Mouse (Mus musculus) midbrain, embryonic 16.5 days (tissue): ENCODE results near the gene Pde4dip. TPM values are rescaled to one million over a fixed set of nuclear protein-coding genes. Genes with fewer than 3 reads are reported as not detected.
A peak's percentile ranks its signal among the peaks of the same experiment; 100 is the strongest.

Source experiments
- ATAC-seq: fragments of 200-750 bp; cut with Nextera tagmentation; 2 replicates; pipeline ENCODE4 v1.8.0; 2017; ENCODE audit warnings: moderate TSS enrichment
- H3K27ac ChIP-seq: fragments of 300-500 bp; sonication (generic); 2 replicates; pipeline ENCODE4 v1.5.1; 2014; ENCODE audit warnings: mild to moderate bottlenecking, low read length, mixed read lengths
- H3K27me3 ChIP-seq: fragments of 300-500 bp; sonication (generic); 2 replicates; pipeline ENCODE4 v1.6.1; 2014; ENCODE audit warnings: low read depth, low read length, mixed read lengths; ENCODE audit not compliant: control insufficient read depth, insufficient read depth
- H3K36me3 ChIP-seq: fragments of 300-500 bp; sonication (generic); 2 replicates; pipeline ENCODE4 v1.6.1; 2014; ENCODE audit warnings: mild to moderate bottlenecking, low read length, moderate library complexity, mixed read lengths; ENCODE audit not compliant: control insufficient read depth, insufficient read depth
- H3K4me1 ChIP-seq: fragments of 300-500 bp; sonication (generic); 2 replicates; pipeline ENCODE4 v1.6.1; 2014; ENCODE audit warnings: mild to moderate bottlenecking, low read length, mixed read lengths; ENCODE audit not compliant: control insufficient read depth, insufficient read depth
- H3K4me2 ChIP-seq: fragments of 300-500 bp; sonication (generic); 2 replicates; pipeline ENCODE4 v1.6.1; 2014; ENCODE audit warnings: mild to moderate bottlenecking, low read length, mixed read lengths
- H3K4me3 ChIP-seq: fragments of 300-500 bp; sonication (generic); 2 replicates; pipeline ENCODE4 v1.5.1; 2014; ENCODE audit warnings: low read depth, mild to moderate bottlenecking, low read length, moderate library complexity, mixed read lengths
- H3K9ac ChIP-seq: fragments of 300-500 bp; sonication (generic); 2 replicates; pipeline ENCODE4 v1.6.1; 2014; ENCODE audit warnings: low read depth, low read length, mixed read lengths
- H3K9me3 ChIP-seq: fragments of 300-500 bp; sonication (generic); replicated peaks from 2 replicates; pipeline ENCODE4 v1.6.1; 2014; ENCODE audit warnings: mild to moderate bottlenecking, low read length, mixed read lengths; ENCODE audit not compliant: control insufficient read depth, poor library complexity, severe bottlenecking
- WGBS: fragments of 180-500 bp; shearing (Covaris S2); extraction: QIAGEN DNeasy Blood & Tissue Kit; methylation state at CpG from one replicate; pipeline ENCODE4 v1.1.7; 2014; 5-methylcytosine and 5-hydroxymethylcytosine counted together
- polyA plus RNA-seq: library from polyadenylated mRNA; unstranded; fragments of >200 nt; fragmentation: Nextera tagmentation; extraction: Ambion mirVana; gene quantifications from 2 replicates; pipeline ENCODE4 v1.2.1, GENCODE M21; 2015

The Pde4dip gene
- polyA plus RNA-seq, 1 experiment from 2014 or later, result 67.5 TPM

- H3K27me3 ChIP-seq, result no peaks in the 10 kb centered on the region
- no peak overlapping the region for H3K4me3 ChIP-seq
- 58% methylated on average over 12 of the region's 12 CpGs for WGBS
- H3K27ac ChIP-seq, result no peak overlapping the region
- no peaks in the 10 kb centered on the region for H3K9me3 ChIP-seq
- H3K9ac ChIP-seq, result no peak overlapping the region
- peaks cover 40% of the 10 kb centered on the region for H3K36me3 ChIP-seq
- no peaks in the 10 kb centered on the region for H3K4me1 ChIP-seq
- H3K4me2 ChIP-seq, result no peak overlapping the region
- ATAC-seq, result no peak
These were observed 197.0 kb downstream of the Pde4dip start for GRCm38 (mm10) chr3:97691443-97692017.

GRCm38 (mm10) chr3:97690590-97690989 lies 197.9 kb downstream of the Pde4dip start:
- 69% methylated on average over 7 of the region's 7 CpGs for WGBS
- no peak overlapping the region for H3K9ac ChIP-seq
- peaks cover 37% of the 10 kb centered on the region for H3K36me3 ChIP-seq
- no peak overlapping the region for H3K4me3 ChIP-seq
- no peak overlapping the region for H3K4me2 ChIP-seq
- H3K27ac ChIP-seq, result no peak overlapping the region
- H3K27me3 ChIP-seq, result no peaks in the 10 kb centered on the region
- no peak for ATAC-seq
- no peaks in the 10 kb centered on the region for H3K9me3 ChIP-seq
- H3K4me1 ChIP-seq, result no peaks in the 10 kb centered on the region

DNA sequence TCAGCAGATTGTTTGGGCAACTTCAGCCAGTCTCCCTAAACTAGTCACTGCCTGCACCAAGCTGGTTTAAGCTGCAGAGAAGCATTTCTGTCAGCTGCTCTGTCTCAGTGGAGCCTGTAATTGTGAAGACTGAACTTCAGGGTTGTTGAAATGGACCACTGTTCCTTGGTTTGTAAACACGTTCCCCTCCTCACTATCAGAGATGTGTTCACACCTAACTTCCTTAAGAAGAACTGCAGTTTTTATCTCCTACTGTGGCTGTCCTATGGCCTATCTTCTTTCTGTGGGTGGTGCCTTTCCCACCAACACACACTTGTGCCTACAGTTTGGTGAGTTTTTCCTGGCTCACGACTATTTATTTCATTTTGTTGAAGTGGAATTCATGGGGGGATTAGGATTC lies 199.2 kb downstream of the Pde4dip start:
- H3K9me3 ChIP-seq, result no peaks in the 10 kb centered on the region
- no peak overlapping the region for H3K27ac ChIP-seq
- WGBS, result 90% methylated on average over 2 of the region's 2 CpGs
- no peaks in the 10 kb centered on the region; the same call in 1 of the 2 replicates for H3K27me3 ChIP-seq
- H3K9ac ChIP-seq, result no peak overlapping the region
- no peak overlapping the region for H3K4me3 ChIP-seq
- no peak for ATAC-seq
- peaks cover 26% of the 10 kb centered on the region for H3K36me3 ChIP-seq
- no peak overlapping the region for H3K4me2 ChIP-seq
- H3K4me1 ChIP-seq, result no peaks in the 10 kb centered on the region

DNA sequence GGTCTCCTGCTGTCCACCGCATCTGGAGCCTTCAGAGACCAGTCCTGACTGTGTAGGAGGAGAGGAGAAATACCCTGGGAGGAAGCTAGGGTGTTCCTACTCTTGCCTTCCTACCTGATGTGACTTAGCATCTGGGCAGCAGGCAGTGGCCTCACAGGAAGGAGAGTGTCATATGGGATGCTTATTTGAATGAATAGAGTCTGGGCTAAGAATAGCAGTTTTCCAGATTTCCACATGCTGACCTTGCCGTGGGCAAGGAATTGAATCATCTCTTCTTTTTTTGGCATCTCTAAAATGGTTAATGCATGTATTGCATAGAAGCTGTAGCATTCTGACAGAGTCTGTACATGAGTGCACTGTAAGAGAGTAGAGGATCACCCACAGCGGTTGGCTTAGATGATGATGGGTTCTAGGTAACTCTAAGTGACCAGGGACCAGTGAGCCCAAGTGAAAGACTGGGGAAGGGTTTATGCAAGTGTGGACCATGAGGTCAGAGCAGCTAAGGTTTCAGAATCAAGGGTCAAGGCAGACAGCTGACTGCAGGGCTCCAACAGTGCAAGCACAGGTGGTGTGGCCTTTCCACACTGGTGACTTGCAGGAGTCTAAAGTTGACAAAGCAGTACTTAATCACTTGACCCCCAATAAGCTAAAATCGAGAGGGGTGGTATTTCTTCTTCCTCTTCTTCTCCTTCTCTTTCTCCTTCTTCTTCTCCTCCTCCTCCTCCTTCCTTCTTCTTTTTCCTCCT lies 202.0 kb downstream of the Pde4dip start:
- H3K4me2 ChIP-seq, result no peak overlapping the region
- peaks cover 6% of the 10 kb centered on the region for H3K4me1 ChIP-seq
- ATAC-seq, result no peak
- H3K9ac ChIP-seq, result no peak overlapping the region
- peaks cover 10% of the 10 kb centered on the region for H3K36me3 ChIP-seq
- peaks cover 4% of the 10 kb centered on the region for H3K27me3 ChIP-seq
- 93% methylated on average over 4 of the region's 4 CpGs for WGBS
- H3K9me3 ChIP-seq, result no peaks in the 10 kb centered on the region
- no peak overlapping the region for H3K4me3 ChIP-seq
- no peak overlapping the region for H3K27ac ChIP-seq

DNA sequence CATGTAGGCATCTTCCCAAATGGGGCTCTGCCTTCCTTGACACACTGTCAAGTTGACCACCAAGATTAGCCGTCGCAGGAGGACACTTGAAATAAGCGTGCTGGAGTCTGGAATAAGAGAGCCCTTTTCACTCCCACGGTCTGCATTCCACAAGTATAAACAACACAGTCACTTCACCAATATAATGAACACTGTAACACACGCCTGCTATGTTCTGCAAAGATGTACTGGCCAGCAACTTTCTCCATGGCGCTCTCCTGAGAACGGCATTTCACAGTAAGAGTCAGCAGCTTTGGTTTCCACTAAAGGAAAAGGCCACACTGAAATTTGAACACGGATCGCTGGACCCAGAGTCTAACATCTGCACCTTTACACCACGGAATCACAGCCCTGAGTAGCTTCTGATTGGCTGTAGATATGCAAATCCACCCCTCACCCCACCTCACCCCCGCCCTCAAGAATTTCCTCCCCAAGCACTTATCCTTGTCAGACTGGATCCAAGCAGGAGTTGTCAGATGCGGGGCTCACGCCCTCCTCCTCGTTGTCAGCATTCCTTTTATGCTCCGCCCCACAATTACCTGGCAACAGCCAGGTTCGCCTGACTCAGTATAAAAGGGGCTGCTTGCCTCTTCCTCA lies 204.8 kb downstream of the Pde4dip start:
- 8% methylated on average over 16 of the region's 16 CpGs for WGBS

GRCm38 (mm10) chr3:97682576-97682975 lies 205.9 kb downstream of the Pde4dip start:
- Histone ChIP-seq H3K27me3 (peaks cover 4% of the 10 kb centered on the region), H3K4me2 (peak overlapping the region; percentile 79), H3K9me3 (no peaks in the 10 kb centered on the region), H3K4me1 (peaks cover 6% of the 10 kb centered on the region), H3K27ac (no peak overlapping the region), H3K9ac (no peak overlapping the region), H3K4me3 (no peak overlapping the region), H3K36me3 (no peaks in the 10 kb centered on the region)
- ATAC-seq, result no peak
- 19% methylated on average over 5 of the region's 5 CpGs for whole genome bisulfite sequencing

More for the DNA sequence above, 204.8 kb downstream of the Pde4dip start:
- H3K4me1 ChIP-seq, result peaks cover 6% of the 10 kb centered on the region
- H3K4me3 ChIP-seq, result no peak overlapping the region; the same call in 1 of the 2 replicates
- no peak for ATAC-seq
- no peaks in the 10 kb centered on the region for H3K36me3 ChIP-seq
- no peak overlapping the region for H3K9ac ChIP-seq
- H3K27ac ChIP-seq, result no peak overlapping the region
- H3K9me3 ChIP-seq, result no peaks in the 10 kb centered on the region
- H3K27me3 ChIP-seq, result peaks cover 4% of the 10 kb centered on the region
- H3K4me2 ChIP-seq, result peak overlapping the region; percentile 36

DNA sequence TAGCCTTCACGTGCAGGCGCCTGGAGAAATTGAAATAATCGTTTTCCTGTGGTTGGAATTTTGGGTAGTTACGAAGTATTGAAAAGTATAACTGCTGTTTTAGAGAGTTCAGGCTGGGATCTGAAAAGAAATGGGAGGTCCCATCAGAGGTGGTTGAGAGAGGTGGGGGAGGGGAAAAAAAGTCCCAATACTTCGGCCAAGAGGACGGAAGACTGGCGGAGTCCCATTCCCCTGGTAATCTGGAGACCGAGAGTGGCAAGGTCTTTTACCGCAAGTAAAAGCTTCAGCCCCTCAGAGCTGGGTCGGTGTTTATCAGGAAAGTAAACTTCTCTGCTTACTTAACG lies 206.4 kb downstream of the Pde4dip start:
- no peaks in the 10 kb centered on the region for H3K9me3 ChIP-seq
- peak overlapping the region; percentile 79 for H3K4me2 ChIP-seq
- peak overlapping the region; percentile 63; the same call in 1 of the 2 replicates for H3K9ac ChIP-seq
- H3K36me3 ChIP-seq, result no peaks in the 10 kb centered on the region
- peak overlapping the region; percentile 42 for H3K4me3 ChIP-seq
- WGBS, result 3% methylated on average over 11 of the region's 11 CpGs
- peaks cover 4% of the 10 kb centered on the region for H3K27me3 ChIP-seq
- H3K4me1 ChIP-seq, result peaks cover 6% of the 10 kb centered on the region
- ATAC-seq, result no peak
- no peak overlapping the region for H3K27ac ChIP-seq

- ATAC-seq, result peak; percentile 73
- 1% methylated on average over 33 of the region's 33 CpGs for WGBS
- Histone ChIP-seq H3K9me3 (no peaks in the 10 kb centered on the region), H3K4me3 (peak overlapping the region; percentile 42), H3K27me3 (peaks cover 4% of the 10 kb centered on the region), H3K4me1 (peaks cover 6% of the 10 kb centered on the region), H3K9ac (peak overlapping the region; percentile 63; the same call in 1 of the 2 replicates), H3K27ac (peak overlapping the region; percentile 33), H3K36me3 (no peaks in the 10 kb centered on the region), H3K4me2 (peak overlapping the region; percentile 79)
These were observed 207.0 kb downstream of the Pde4dip start for GRCm38 (mm10) chr3:97681321-97682158.
